Mouse (Mus musculus): ENCODE measurements at regions not wholly inside any gene's neighbourhood (a gene's known extent, or its start where the extent isn't known, plus 50 kb on each side); places are given as distances from the start of the nearest gene placed in this dataset.

DNA sequence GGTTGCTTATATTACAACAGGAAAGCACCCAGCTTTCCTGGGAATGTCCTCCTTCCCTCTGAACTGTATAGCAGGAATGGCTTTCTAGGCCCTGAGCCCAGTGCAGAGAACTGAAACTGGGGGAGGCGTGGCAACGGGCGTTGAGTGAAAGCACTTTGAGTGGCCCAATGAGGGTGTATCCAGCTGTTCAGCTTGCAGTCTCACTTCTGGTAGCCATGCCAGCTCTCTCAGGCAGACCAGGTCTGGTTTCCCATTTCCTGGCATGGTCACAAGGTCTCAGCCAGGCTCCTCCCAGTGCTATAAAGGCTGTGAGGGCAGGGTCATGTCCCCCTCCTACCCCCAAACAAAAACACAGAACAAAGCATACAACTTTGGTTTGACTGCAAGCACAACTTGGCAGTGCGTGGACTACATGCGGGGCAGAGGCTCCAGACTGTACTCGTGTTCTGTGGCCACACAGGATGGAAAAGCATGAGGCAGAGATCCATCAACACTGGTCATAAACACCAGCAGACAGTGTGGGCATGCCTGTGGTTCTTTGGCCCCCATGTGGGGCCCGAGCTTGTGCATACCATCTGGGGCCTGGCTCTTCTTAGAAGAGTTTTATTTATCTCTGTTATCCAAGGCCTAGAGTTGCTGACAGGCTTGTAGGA is 69.1 kb upstream of the Thpo start:
- in situ Hi-C loops (cut with MboI, MseI) = loop anchor here (5.0 to 10.0 kb wide), 2 partner anchors 84 to 271 kb away; no protein-coding TSS in a partner anchor

GRCm38 (mm10) chr16:20802724-20803123 is 68.4 kb upstream of the Thpo start:
- in situ Hi-C loops (cut with MboI, MseI) = loop anchor here (5.0 to 10.0 kb wide), 2 partner anchors 85 to 272 kb away; no protein-coding TSS in a partner anchor

DNA sequence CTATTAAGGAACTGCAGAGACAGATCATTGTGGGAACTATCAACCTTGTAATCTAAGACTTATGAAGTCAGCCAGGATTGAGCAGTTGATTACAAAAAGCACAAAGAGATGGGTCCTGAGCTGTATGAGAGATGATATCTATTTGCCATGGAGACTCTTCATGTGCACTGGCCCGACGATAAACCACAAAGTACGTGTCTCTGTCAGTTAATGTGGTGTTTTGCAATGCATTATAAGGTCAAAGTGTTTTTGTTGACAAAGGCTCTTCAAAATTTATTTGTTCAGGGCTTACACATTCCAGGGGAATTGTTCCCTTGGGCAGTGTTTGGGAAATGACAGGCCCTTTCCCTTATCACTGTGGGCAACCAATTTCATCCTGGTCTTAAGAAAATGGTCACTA is 65.7 kb upstream of the Thpo start:
- in situ Hi-C loops (cut with MboI, MseI) = loop anchor here (5.0 to 10.0 kb wide), 2 partner anchors 87 to 275 kb away; no protein-coding TSS in a partner anchor

DNA sequence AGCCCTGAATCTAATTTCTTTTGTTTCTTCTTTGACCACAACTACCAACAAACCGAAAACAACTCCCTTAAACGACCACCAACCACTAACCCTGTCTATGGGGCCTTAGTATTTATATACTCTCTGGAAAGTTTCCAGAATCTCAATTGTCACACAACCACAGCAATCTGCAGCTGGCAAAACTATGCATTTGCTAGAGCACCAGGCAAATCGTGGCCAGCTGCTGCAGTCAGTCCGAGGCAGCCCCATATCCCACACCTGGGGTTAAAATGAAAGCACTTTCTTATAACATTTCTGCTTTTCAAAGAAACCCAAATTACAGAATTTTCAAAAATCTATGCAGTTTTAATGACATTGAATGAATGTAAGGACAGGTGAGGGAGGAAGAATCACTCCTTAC is 63.8 kb upstream of the Thpo start:
- in situ Hi-C loops (cut with MboI, MseI) = no loop called here

DNA sequence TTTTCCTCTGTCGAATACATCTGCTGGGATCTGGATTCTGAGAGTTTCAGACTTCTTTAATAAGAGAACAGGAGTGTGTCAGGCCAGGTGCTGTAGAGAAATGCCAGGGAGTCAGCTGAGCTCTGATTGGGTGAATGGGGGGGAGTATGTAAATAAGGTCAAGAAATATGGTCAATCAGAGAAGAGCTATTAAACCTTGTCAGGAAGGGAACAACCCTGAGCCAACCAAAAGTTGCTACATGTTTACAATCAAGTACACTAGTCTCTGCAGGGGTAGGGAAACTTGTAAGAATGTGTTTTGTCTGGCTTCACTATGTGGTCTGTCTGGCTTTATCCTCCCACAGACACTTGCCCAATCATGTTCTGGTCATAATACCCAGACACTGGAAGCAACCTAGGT is 60.4 kb upstream of the Thpo start:
- in situ Hi-C loops (cut with MboI, MseI) = no loop called here

Data from T-helper 17 cell (primary cell).